Mouse (Mus musculus) ES-E14 (cell line): ENCODE measurements at regions not wholly inside any gene's neighbourhood (a gene's known extent, or its start where the extent isn't known, plus 50 kb on each side); places are given as distances from the start of the nearest gene placed in this dataset.

ENCODE experiments used
- CHD2 ChIP-seq: IDR thresholded peaks from 2 replicates; pipeline ENCODE4 v1.6.1; 2014; ENCODE audit warnings: mild to moderate bottlenecking, low read depth, low read length, inconsistent platforms
- HCFC1 ChIP-seq: IDR thresholded peaks from 2 replicates; pipeline ENCODE4 v1.6.1; 2012; ENCODE audit warnings: low read length, inconsistent platforms, borderline replicate concordance; ENCODE audit not compliant: insufficient read depth
- MAFK ChIP-seq: IDR thresholded peaks from 2 replicates; pipeline ENCODE4 v1.6.1; 2014; ENCODE audit warnings: mild to moderate bottlenecking, low read depth, low read length, inconsistent platforms; ENCODE audit not compliant: insufficient read depth
- ZNF384 ChIP-seq: IDR thresholded peaks from 2 replicates; pipeline ENCODE4 v1.6.1; 2012; ENCODE audit warnings: low read depth, low read length, inconsistent platforms

GRCm38 (mm10) chr6:98830191-98830590 lies 487.6 kb upstream of the Gm765 start:
- no peak for TF ChIP-seq ZNF384
- no peak for TF ChIP-seq CHD2
- TF ChIP-seq MAFK: no peak
- no peak for TF ChIP-seq HCFC1
